Mouse (Mus musculus) c-Kit-positive CD71-negative TER-119-negative erythroid progenitor cells, embryonic 14.5 days (primary cell): ENCODE data around the gene Tmem100.
A peak's percentile ranks its signal among the peaks of the same experiment; 100 is the strongest.

Experiments
- DNase-seq: peaks from one replicate; pipeline ENCODE4 v3.0.0-alpha.2; 2013; ENCODE audit warnings: low read depth

Gene Tmem100

GRCm38 (mm10) chr11:90015281-90015680 is 14.9 kb upstream of the Tmem100 start:
- no peak for DNase-seq

- DNase-seq, result peak; percentile 50
These were observed 11.0 kb upstream of the Tmem100 start for GRCm38 (mm10) chr11:90019161-90019560.

- DNase-seq, result no peak
These were observed 4.0 kb upstream of the Tmem100 start for GRCm38 (mm10) chr11:90025891-90026801.

GRCm38 (mm10) chr11:90026802-90027174 is 3.4 kb upstream of the Tmem100 start:
- DNase-seq, result no peak

- no peak for DNase-seq
These were observed 2.9 kb upstream of the Tmem100 start for GRCm38 (mm10) chr11:90027216-90027615.

GRCm38 (mm10) chr11:90028746-90029145 is 1.4 kb upstream of the Tmem100 start:
- DNase-seq, result no peak

GRCm38 (mm10) chr11:90029354-90029753 is 794 bp upstream of the Tmem100 start:
- DNase-seq, result no peak

- no peak for DNase-seq
These were observed 409 bp downstream of the Tmem100 start for GRCm38 (mm10) chr11:90030557-90030956.

GRCm38 (mm10) chr11:90031076-90031475 is 928 bp downstream of the Tmem100 start:
- DNase-seq, result no peak

- no peak for DNase-seq
These were observed 2.7 kb downstream of the Tmem100 start for GRCm38 (mm10) chr11:90032807-90033206.

GRCm38 (mm10) chr11:90033442-90033841 is 3.3 kb downstream of the Tmem100 start:
- no peak for DNase-seq

GRCm38 (mm10) chr11:90034646-90035045 is 4.5 kb downstream of the Tmem100 start:
- DNase-seq, result no peak

GRCm38 (mm10) chr11:90035532-90035931 is 5.4 kb downstream of the Tmem100 start:
- no peak for DNase-seq

GRCm38 (mm10) chr11:90036416-90036815 is 6.3 kb downstream of the Tmem100 start:
- DNase-seq, result no peak

GRCm38 (mm10) chr11:90038022-90038421 is 7.9 kb downstream of the Tmem100 start:
- no peak for DNase-seq

GRCm38 (mm10) chr11:90044459-90044858 is 14.3 kb downstream of the Tmem100 start:
- DNase-seq, result no peak

- no peak for DNase-seq
These were observed 16.1 kb downstream of the Tmem100 start for GRCm38 (mm10) chr11:90046211-90046610.

GRCm38 (mm10) chr11:90047271-90047670 is 17.1 kb downstream of the Tmem100 start:
- no peak for DNase-seq

GRCm38 (mm10) chr11:90050016-90050415 is 19.9 kb downstream of the Tmem100 start:
- DNase-seq, result no peak

- no peak for DNase-seq
These were observed 22.6 kb downstream of the Tmem100 start for GRCm38 (mm10) chr11:90052785-90053184.

GRCm38 (mm10) chr11:90053820-90054219 is 23.7 kb downstream of the Tmem100 start:
- DNase-seq, result no peak

GRCm38 (mm10) chr11:90054401-90054800 is 24.3 kb downstream of the Tmem100 start:
- no peak for DNase-seq

- no peak for DNase-seq
These were observed 26.9 kb downstream of the Tmem100 start for GRCm38 (mm10) chr11:90057070-90057469.

- no peak for DNase-seq
These were observed 29.1 kb downstream of the Tmem100 start for GRCm38 (mm10) chr11:90059241-90059640.
